Mouse (Mus musculus): ENCODE measurements around the gene Arhgap18. TPM values are rescaled to one million over a fixed set of nuclear protein-coding genes. Genes with fewer than 3 reads are reported as not detected.

Arhgap18 gene
- 5.7 TPM for polyA plus RNA-seq (2015; fragmentation: Illumina TruSeq; extraction: RNeasy Lipid Tissue Mini Kit (QIAGEN cat#74804); ENCODE audit: insufficient read depth, low read depth, low replicate concordance)

DNA sequence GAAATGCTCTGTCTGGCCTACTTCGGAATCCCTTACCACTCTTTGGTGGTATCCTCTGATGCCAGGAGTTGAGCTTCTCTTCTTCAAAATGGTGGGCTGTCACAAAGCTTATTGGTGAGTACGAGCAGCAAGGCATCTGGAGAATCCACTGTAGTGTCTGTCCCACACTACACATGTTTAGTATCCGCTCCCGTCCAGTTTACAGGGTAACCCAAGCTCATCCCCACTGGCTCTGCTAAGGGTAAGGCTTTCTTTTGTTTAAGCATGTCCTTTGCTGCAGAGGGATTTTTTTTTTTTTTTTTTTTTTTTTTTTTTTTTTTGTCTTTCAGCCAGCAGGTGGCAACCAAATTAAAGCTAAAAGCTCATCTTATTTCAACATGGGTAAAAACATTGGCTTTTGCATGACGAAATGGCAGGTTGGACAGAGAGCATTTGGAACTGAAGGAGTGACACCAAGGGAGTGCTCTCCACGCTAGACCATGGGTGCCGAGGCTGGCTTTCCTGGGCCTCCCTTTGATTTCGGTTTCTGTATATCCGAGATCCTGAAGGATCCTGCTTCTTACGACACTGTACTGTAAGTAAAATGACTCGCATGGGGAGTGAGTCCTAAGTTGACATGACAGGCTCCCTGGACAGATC, at the start of gene Arhgap18:
TSS of gene Arhgap18 (plus strand) at position 493 of the 639 bp plus-strand sequence.

